Mouse (Mus musculus): Measurements from ENCODE around the gene Gimap7. TPM values are rescaled to one million over a fixed set of nuclear protein-coding genes. Genes with fewer than 3 reads are reported as not detected.

Gene Gimap7
- polyA plus RNA-seq, 1 experiment: 5.2 TPM

- H3K4me1 ChIP-seq (ENCODE audit: control insufficient read depth, insufficient read depth, low read length): no peaks in the 10 kb centered on the region; the same call in 1 of the 2 replicates
- WGBS: 5% methylated on average over 8 of the region's 8 CpGs
- H3K27ac ChIP-seq (ENCODE audit: control insufficient read depth, insufficient read depth, low read depth, low read length, poor library complexity): no peak overlapping the region
- no peak overlapping the region for H3K4me3 ChIP-seq (replicated peaks; ENCODE audit: control insufficient read depth, low read depth, low read length)
- TF ChIP-seq POLR2A (IDR thresholded peaks at IDR 0.05; ENCODE audit: borderline replicate concordance, control insufficient read depth, low read depth, low read length) (no peak), CTCF (IDR thresholded peaks at IDR 0.05; ENCODE audit: control insufficient read depth, insufficient read depth, low read length) (peak; percentile 87)
Observed at GRCm38 (mm10) chr6:48772030-48772429, 53.6 kb downstream of the Gimap7 start.

Other genes starting within 250 kb of the Gimap7 start
- gene Atp6v0e2, start 181.0 kb upstream of the Gimap7 start, polyA plus RNA-seq (2011; ENCODE audit: insufficient read depth, insufficient read length, low replicate concordance, missing spikeins): 2.2 TPM in 1 of 2 replicates, not detected in the other
- gene Lrrc61, start 163.8 kb upstream of the Gimap7 start, polyA plus RNA-seq (2011; ENCODE audit: insufficient read depth, insufficient read length, low replicate concordance, missing spikeins): 2.2 and 4.9 TPM in 2 replicates
- gene Rarres2, start 145.8 kb upstream of the Gimap7 start, polyA plus RNA-seq (2011; ENCODE audit: insufficient read depth, insufficient read length, low replicate concordance, missing spikeins): 6.9 and 9.2 TPM in 2 replicates
- not detected in 2 replicates for gene Gm45021, start 129.0 kb upstream of the Gimap7 start, polyA plus RNA-seq (2011; ENCODE audit: insufficient read depth, insufficient read length, low replicate concordance, missing spikeins)
- gene Repin1, start 124.7 kb upstream of the Gimap7 start, polyA plus RNA-seq (2011; ENCODE audit: insufficient read depth, insufficient read length, low replicate concordance, missing spikeins): 3.4 and 5.5 TPM in 2 replicates
- gene Gm44965, start 124.7 kb upstream of the Gimap7 start, polyA plus RNA-seq (2011; ENCODE audit: insufficient read depth, insufficient read length, low replicate concordance, missing spikeins): not detected in 2 replicates
- gene Zfp775, start 116.6 kb upstream of the Gimap7 start, polyA plus RNA-seq (2011; ENCODE audit: insufficient read depth, insufficient read length, low replicate concordance, missing spikeins): 0.40 and 1.1 TPM in 2 replicates
- 1.2 TPM in 1 of 2 replicates, not detected in the other for gene AI854703, start 91.9 kb upstream of the Gimap7 start, polyA plus RNA-seq (2011; ENCODE audit: insufficient read depth, insufficient read length, low replicate concordance, missing spikeins)
- gene Gimap8, start 71.4 kb upstream of the Gimap7 start, polyA plus RNA-seq (2011; ENCODE audit: insufficient read depth, insufficient read length, low replicate concordance, missing spikeins): 8.3 and 15.1 TPM in 2 replicates
- 13.5 and 26.0 TPM in 2 replicates for gene Gimap9, start 42.5 kb upstream of the Gimap7 start, polyA plus RNA-seq (2011; ENCODE audit: insufficient read depth, insufficient read length, low replicate concordance, missing spikeins)
- 20.7 and 41.0 TPM in 2 replicates for gene Gimap4, start 34.1 kb upstream of the Gimap7 start, polyA plus RNA-seq (2011; ENCODE audit: insufficient read depth, insufficient read length, low replicate concordance, missing spikeins)
- 45.1 and 77.9 TPM in 2 replicates for gene Gimap6, start 10.4 kb upstream of the Gimap7 start, polyA plus RNA-seq (2011; ENCODE audit: insufficient read depth, insufficient read length, low replicate concordance, missing spikeins)
- 15.2 TPM in 1 of 2 replicates, not detected in the other for gene Gm28053, start within 50 bp of the Gimap7 start, polyA plus RNA-seq (2011; ENCODE audit: insufficient read depth, insufficient read length, low replicate concordance, missing spikeins)
- 19.3 and 26.4 TPM in 2 replicates for gene Gimap1, start 20.4 kb downstream of the Gimap7 start, polyA plus RNA-seq (2011; ENCODE audit: insufficient read depth, insufficient read length, low replicate concordance, missing spikeins)
- 4.7 and 7.9 TPM in 2 replicates for gene Gimap5, start 27.6 kb downstream of the Gimap7 start, polyA plus RNA-seq (2011; ENCODE audit: insufficient read depth, insufficient read length, low replicate concordance, missing spikeins)
- 15.3 and 36.7 TPM in 2 replicates for gene Gimap3, start 52.2 kb downstream of the Gimap7 start, polyA plus RNA-seq (2011; ENCODE audit: insufficient read depth, insufficient read length, low replicate concordance, missing spikeins)
- 17.9 and 24.6 TPM in 2 replicates for gene Tmem176a, start 122.3 kb downstream of the Gimap7 start, polyA plus RNA-seq (2011; ENCODE audit: insufficient read depth, insufficient read length, low replicate concordance, missing spikeins)
- gene Tmem176b, start 122.9 kb downstream of the Gimap7 start, polyA plus RNA-seq (2011; ENCODE audit: insufficient read depth, insufficient read length, low replicate concordance, missing spikeins): 17.2 and 26.5 TPM in 2 replicates
- not detected in 2 replicates for gene Aoc1, start 154.3 kb downstream of the Gimap7 start, polyA plus RNA-seq (2011; ENCODE audit: insufficient read depth, insufficient read length, low replicate concordance, missing spikeins)
- gene 1600015I10Rik, start 211.3 kb downstream of the Gimap7 start, polyA plus RNA-seq (2011; ENCODE audit: insufficient read depth, insufficient read length, low replicate concordance, missing spikeins): not detected in 2 replicates

Data from bone marrow, adult 2 months (tissue).